ENCODE assay signal across 10 mouse cellular contexts in the genomic region with DNA sequence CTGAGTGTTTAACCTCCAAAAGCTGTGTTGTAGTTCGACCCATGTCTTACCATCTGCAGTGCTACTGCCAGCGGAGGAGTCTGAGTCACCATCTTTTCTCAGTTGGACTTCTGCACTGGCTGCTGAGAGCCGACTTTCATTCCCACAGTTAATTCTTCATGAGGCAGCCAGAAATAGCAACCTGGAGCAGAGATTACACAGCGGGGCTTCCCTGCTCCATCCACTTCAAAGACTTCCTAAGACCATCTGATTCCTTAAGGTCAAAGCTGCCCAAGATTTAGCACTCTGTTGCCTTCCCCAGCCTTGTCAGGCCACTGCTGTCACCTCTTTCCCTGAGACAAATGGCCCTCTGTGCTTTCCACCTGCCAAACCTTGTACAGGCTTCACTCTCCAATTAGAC. TPM values are rescaled to one million over a fixed set of nuclear protein-coding genes. Genes with fewer than 3 reads are reported as not detected.
DNase-seq lines count a peak whose midpoint lies in the region; ATAC-seq lines count a peak whose summit lies in the region.
"Had no signal": no experiment of that assay in that cellular context is flagged by ENCODE, and none has a peak within 500 bp of the region (broad histone marks: within the 10 kb centered on the region; RNA-seq: fewer than 3 reads in every experiment).

No protein-coding gene starts in this region.

- no peaks in the 10 kb centered on the region for H3K36me3 ChIP-seq in hindbrain, embryonic 15.5 days
- H3K36me3 ChIP-seq in hindbrain, embryonic 13.5 days = peaks cover 3% of the 10 kb centered on the region; the same call in 1 of the 2 replicates
- H3K36me3 ChIP-seq in midbrain, embryonic 16.5 days (ENCODE audit: control insufficient read depth, insufficient read depth, low read length) = 0 out of 2 replicates have a peak, but pooled peaks cover 2% of the 10 kb centered on the region

- H3K4me2 ChIP-seq in hindbrain, embryonic 15.5 days = no peak overlapping the region
- H3K4me2 ChIP-seq in hindbrain, embryonic 13.5 days = no peak overlapping the region
- H3K4me2 ChIP-seq in midbrain, embryonic 16.5 days (ENCODE audit: low read length) = no peak overlapping the region
- H3K4me2 ChIP-seq: lung, embryonic 14.5 days had no signal

- H3K27me3 ChIP-seq in hindbrain, embryonic 15.5 days = no peaks in the 10 kb centered on the region
- no peaks in the 10 kb centered on the region for H3K27me3 ChIP-seq in hindbrain, embryonic 13.5 days
- H3K27me3 ChIP-seq in midbrain, embryonic 16.5 days (ENCODE audit: control insufficient read depth, insufficient read depth, low read depth, low read length) = no peaks in the 10 kb centered on the region

- H3K27ac ChIP-seq in hindbrain, embryonic 15.5 days (replicated peaks) = peak overlapping the region; percentile 18; the same call in 1 of the 2 replicates
- no peak overlapping the region; the same call in 1 of the 2 replicates for H3K27ac ChIP-seq in hindbrain, embryonic 13.5 days
- H3K27ac ChIP-seq in midbrain, embryonic 16.5 days (ENCODE audit: low read length) = no peak overlapping the region

- H3K9me3 ChIP-seq in hindbrain, embryonic 15.5 days = no peaks in the 10 kb centered on the region
- no peaks in the 10 kb centered on the region for H3K9me3 ChIP-seq in hindbrain, embryonic 13.5 days
- no peaks in the 10 kb centered on the region for H3K9me3 ChIP-seq in midbrain, embryonic 16.5 days (replicated peaks; ENCODE audit: control insufficient read depth, low read length, poor library complexity, severe bottlenecking)

- peaks cover 12% of the 10 kb centered on the region; the same call in 1 of the 2 replicates for H3K4me1 ChIP-seq in hindbrain, embryonic 15.5 days (replicated peaks)
- peaks cover 6% of the 10 kb centered on the region for H3K4me1 ChIP-seq in hindbrain, embryonic 13.5 days (replicated peaks)
- no peaks in the 10 kb centered on the region; the same call in 1 of the 2 replicates for H3K4me1 ChIP-seq in midbrain, embryonic 16.5 days (ENCODE audit: control insufficient read depth, insufficient read depth, low read length)

- 68% methylated on average over 4 of the region's 4 CpGs for whole genome bisulfite sequencing in hindbrain, embryonic 15.5 days
- 68% methylated on average over 4 of the region's 4 CpGs for WGBS in hindbrain, embryonic 13.5 days
- WGBS in midbrain, embryonic 16.5 days = 45% methylated on average over 4 of the region's 4 CpGs

- peak; percentile 49 for DNase-seq in cerebellum, adult 11-12 months
- DNase-seq in cerebellum, postnatal 36 days = peak; percentile 31 to 55
- DNase-seq: lung, embryonic 14.5 days had no signal

- H3K4me3 ChIP-seq in hindbrain, embryonic 15.5 days = no peak overlapping the region
- H3K4me3 ChIP-seq in hindbrain, embryonic 13.5 days = no peak overlapping the region
- no peak overlapping the region for H3K4me3 ChIP-seq in midbrain, embryonic 16.5 days (ENCODE audit: low read depth, low read length)

- no peak for ATAC-seq in cerebellum, adult (ENCODE audit: insufficient number of reproducible peaks, low FRiP score, low TSS enrichment)
- ATAC-seq in hindbrain, embryonic 15.5 days (ENCODE audit: low FRiP score, low read depth) = peak; percentile 24; the same call in 1 of the 2 replicates
- no peak for ATAC-seq in hindbrain, embryonic 13.5 days (ENCODE audit: low FRiP score)
- peak; percentile 33; the same call in 1 of the 2 replicates for ATAC-seq in midbrain, embryonic 16.5 days
- ATAC-seq in erythroblast, adult 5-6 weeks (replicated peaks; ENCODE audit: low FRiP score, poor library complexity, severe bottlenecking) = no peak
- ATAC-seq in megakaryocyte, adult 5-6 weeks (ENCODE audit: poor library complexity, severe bottlenecking) = no peak
- ATAC-seq: intestine, embryonic 16.5 days had no signal

- H3K9ac ChIP-seq in hindbrain, embryonic 15.5 days = no peak overlapping the region
- H3K9ac ChIP-seq in hindbrain, embryonic 13.5 days = no peak overlapping the region
- no peak overlapping the region for H3K9ac ChIP-seq in midbrain, embryonic 16.5 days (ENCODE audit: low read depth, low read length)
- H3K9ac ChIP-seq: lung, embryonic 14.5 days had no signal

RNA-seq across cellular contexts. Expression of a gene that starts 6.4 kb away (rescaled TPM):
- polyA plus RNA-seq in hindbrain, embryonic 15.5 days (2015; fragmentation: Nextera tagmentation; extraction: Ambion mirVana) = 13.9 and 14.1 TPM in 2 replicates
- 16.6 and 18.0 TPM in 2 replicates for polyA plus RNA-seq in hindbrain, embryonic 13.5 days (2015; fragmentation: Nextera tagmentation; extraction: Ambion mirVana)
- 14.2 and 19.8 TPM in 2 replicates for polyA plus RNA-seq in midbrain, embryonic 16.5 days (2015; fragmentation: Nextera tagmentation; extraction: Ambion mirVana)
- not detected in 2 replicates for total RNA-seq in erythroblast, adult 5-6 weeks (2015; ENCODE audit: low replicate concordance)
- total RNA-seq in erythroblast, adult 5-6 weeks (2017; ENCODE audit: low replicate concordance) = 0.09 TPM in 1 of 2 replicates, not detected in the other
- total RNA-seq in megakaryocyte, adult 5-6 weeks (2015) = 1.1 and 1.6 TPM in 2 replicates
- total RNA-seq in megakaryocyte, adult 5-6 weeks (2017) = 0.16 and 1.2 TPM in 2 replicates

Comparison
In these comparisons a context has a peak if more than half of its experiments do, and no peak if none do; other contexts are left out.
1. ATAC-seq: peak in hindbrain, embryonic 15.5 days (single experiment) and midbrain, embryonic 16.5 days (single experiment); none in cerebellum, adult (single experiment), hindbrain, embryonic 13.5 days (single experiment), erythroblast, adult 5-6 weeks (single experiment) and megakaryocyte, adult 5-6 weeks (single experiment).